Mouse (Mus musculus) limb, embryonic 14.5 days (tissue): Measurements from ENCODE around the gene Maml3. TPM values are rescaled to one million over a fixed set of nuclear protein-coding genes. Genes with fewer than 3 reads are reported as not detected.

ENCODE experiments used
- ATAC-seq: fragments of 200-750 bp; cut with Nextera tagmentation; 2 replicates; pipeline ENCODE4 v1.8.0; 2017; ENCODE audit warnings: low read depth, moderate number of reproducible peaks, moderate TSS enrichment; ENCODE audit not compliant: low FRiP score
- DNase-seq: peaks from one replicate; pipeline ENCODE4 v3.0.0-alpha.2; 2015; ENCODE audit warnings: low spot score
- H3K27ac ChIP-seq: fragments of 300-500 bp; sonication (generic); replicated peaks from 2 replicates; pipeline ENCODE4 v1.5.1; 2014; ENCODE audit warnings: low read depth, mild to moderate bottlenecking, low read length, moderate library complexity, mixed read lengths
- H3K27me3 ChIP-seq: fragments of 300-500 bp; sonication (generic); 2 replicates; pipeline ENCODE4 v1.6.1; 2014; ENCODE audit warnings: low read length, mixed read lengths; ENCODE audit not compliant: control insufficient read depth, insufficient read depth
- H3K36me3 ChIP-seq: fragments of 300-500 bp; sonication (generic); 2 replicates; pipeline ENCODE4 v1.6.1; 2014; ENCODE audit warnings: mild to moderate bottlenecking, low read length, moderate library complexity, mixed read lengths; ENCODE audit not compliant: control insufficient read depth, insufficient read depth
- H3K4me1 ChIP-seq: fragments of 300-500 bp; sonication (generic); 2 replicates; pipeline ENCODE4 v1.6.1; 2014; ENCODE audit warnings: antibody characterized with exemption, low read length, mixed read lengths; ENCODE audit not compliant: control insufficient read depth, insufficient read depth
- H3K4me2 ChIP-seq: fragments of 300-500 bp; sonication (generic); replicated peaks from 2 replicates; pipeline ENCODE4 v1.6.1; 2014; ENCODE audit warnings: low read depth, mild to moderate bottlenecking, low read length, moderate library complexity; ENCODE audit not compliant: severe bottlenecking
- H3K4me3 ChIP-seq: fragments of 300-500 bp; sonication (generic); replicated peaks from 2 replicates; pipeline ENCODE4 v1.5.1; 2014; ENCODE audit warnings: low read length
- H3K9ac ChIP-seq: fragments of 300-500 bp; sonication (generic); 2 replicates; pipeline ENCODE4 v1.6.1; 2014; ENCODE audit warnings: mild to moderate bottlenecking, low read depth, low read length, moderate library complexity; ENCODE audit not compliant: severe bottlenecking
- H3K9me3 ChIP-seq: fragments of 300-500 bp; sonication (generic); 2 replicates; pipeline ENCODE4 v1.6.1; 2016; ENCODE audit warnings: low read length; ENCODE audit not compliant: control insufficient read depth
- POLR2A ChIP-seq: fragments of 200-500 bp; IDR thresholded peaks from 2 replicates; pipeline ENCODE4 v1.8.0; 2012; ENCODE audit warnings: inconsistent platforms, mild to moderate bottlenecking, moderate library complexity, borderline replicate concordance; ENCODE audit not compliant: insufficient read depth, insufficient read length; ENCODE audit errors: extremely low read depth
- WGBS: fragments of 180-500 bp; shearing (Covaris S2); extraction: QIAGEN DNeasy Blood & Tissue Kit; methylation state at CpG from one replicate; pipeline ENCODE4 v1.1.7; 2014; 5-methylcytosine and 5-hydroxymethylcytosine counted together
- polyA plus RNA-seq, 2 experiments: library from polyadenylated mRNA; depleted of rRNA in 1 of 2; stranded (reverse) in 1 of 2; unstranded in 1 of 2; fragments of >200 nt; fragmentation: Nextera tagmentation in 1 of 2; extraction: Ambion mirVana in 1 of 2; gene quantifications; 2 replicates each; pipeline versions ENCODE4 v1.2.1 to v1.2.3; 2012 to 2014

Gene Maml3
- polyA plus RNA-seq, 2 experiments: 5.4 to 5.6 TPM

- Histone ChIP-seq H3K27me3 (no peaks in the 10 kb centered on the region), H3K27ac (no peak overlapping the region), H3K9ac (no peak overlapping the region), H3K4me3 (no peak overlapping the region), H3K36me3 (no peaks in the 10 kb centered on the region), H3K9me3 (no peaks in the 10 kb centered on the region), H3K4me2 (no peak overlapping the region), H3K4me1 (peaks cover 21% of the 10 kb centered on the region)
- DNase-seq (no peak), ATAC-seq (no peak)
- 34% methylated on average over 8 of the region's 8 CpGs for WGBS
- no peak for TF ChIP-seq POLR2A
These were observed 69.5 kb downstream of the Maml3 start for GRCm38 (mm10) chr3:52035404-52035803.

- H3K9ac ChIP-seq: no peak overlapping the region
- no peak overlapping the region for H3K27ac ChIP-seq
- 15% methylated on average over 14 of the region's 14 CpGs for WGBS
- H3K36me3 ChIP-seq: no peaks in the 10 kb centered on the region
- DNase-seq (no peak), ATAC-seq (no peak)
- no peaks in the 10 kb centered on the region for H3K27me3 ChIP-seq
- 0 out of 2 replicates have a peak overlapping the region, but pooled peaks have one; percentile 6 for H3K4me2 ChIP-seq
- no peak overlapping the region for H3K4me3 ChIP-seq
- no peak for TF ChIP-seq POLR2A
- H3K9me3 ChIP-seq: no peaks in the 10 kb centered on the region
- peaks cover 27% of the 10 kb centered on the region for H3K4me1 ChIP-seq
These were observed 70.9 kb downstream of the Maml3 start for GRCm38 (mm10) chr3:52033857-52034588.

GRCm38 (mm10) chr3:52031327-52031726 is 73.5 kb downstream of the Maml3 start:
- no peaks in the 10 kb centered on the region for H3K9me3 ChIP-seq
- no peaks in the 10 kb centered on the region for H3K27me3 ChIP-seq
- no peak overlapping the region for H3K27ac ChIP-seq
- no peak overlapping the region for H3K9ac ChIP-seq
- H3K4me3 ChIP-seq: no peak overlapping the region
- H3K36me3 ChIP-seq: no peaks in the 10 kb centered on the region
- no peak for TF ChIP-seq POLR2A
- no peak for ATAC-seq
- H3K4me2 ChIP-seq: no peak overlapping the region
- no peak for DNase-seq
- H3K4me1 ChIP-seq: peaks cover 21% of the 10 kb centered on the region

- H3K4me1 ChIP-seq: peaks cover 21% of the 10 kb centered on the region
- H3K27ac ChIP-seq: no peak overlapping the region
- H3K4me3 ChIP-seq: no peak overlapping the region
- no peaks in the 10 kb centered on the region for H3K27me3 ChIP-seq
- no peak overlapping the region for H3K9ac ChIP-seq
- H3K4me2 ChIP-seq: peak overlapping the region; percentile 39
- no peaks in the 10 kb centered on the region for H3K9me3 ChIP-seq
- ATAC-seq: no peak
- 55% methylated on average over 10 of the region's 10 CpGs for WGBS
- H3K36me3 ChIP-seq: no peaks in the 10 kb centered on the region
- TF ChIP-seq POLR2A: no peak
- no peak for DNase-seq
These were observed 74.8 kb downstream of the Maml3 start for GRCm38 (mm10) chr3:52030114-52030513.

GRCm38 (mm10) chr3:52029661-52030081 is 75.2 kb downstream of the Maml3 start:
- no peak for TF ChIP-seq POLR2A
- no peak for ATAC-seq
- no peak overlapping the region for H3K9ac ChIP-seq
- no peak overlapping the region; the same call in 1 of the 2 replicates for H3K4me3 ChIP-seq
- H3K27ac ChIP-seq: no peak overlapping the region
- peak overlapping the region; percentile 39 for H3K4me2 ChIP-seq
- WGBS: 20% methylated on average over 12 of the region's 12 CpGs
- peaks cover 19% of the 10 kb centered on the region for H3K4me1 ChIP-seq
- no peaks in the 10 kb centered on the region for H3K36me3 ChIP-seq
- no peaks in the 10 kb centered on the region for H3K27me3 ChIP-seq
- no peaks in the 10 kb centered on the region for H3K9me3 ChIP-seq
- peak; percentile 36 for DNase-seq
